Mouse (Mus musculus) ES-E14 (cell line): ENCODE data around the gene Crhr1.

Experiments used
- CHD2 ChIP-seq: IDR thresholded peaks from 2 replicates; pipeline ENCODE4 v1.6.1; 2014; ENCODE audit warnings: mild to moderate bottlenecking, low read depth, low read length, inconsistent platforms
- HCFC1 ChIP-seq: IDR thresholded peaks from 2 replicates; pipeline ENCODE4 v1.6.1; 2012; ENCODE audit warnings: low read length, inconsistent platforms, borderline replicate concordance; ENCODE audit not compliant: insufficient read depth
- MAFK ChIP-seq: IDR thresholded peaks from 2 replicates; pipeline ENCODE4 v1.6.1; 2014; ENCODE audit warnings: mild to moderate bottlenecking, low read depth, low read length, inconsistent platforms; ENCODE audit not compliant: insufficient read depth
- ZC3H11A ChIP-seq: IDR thresholded peaks from 2 replicates; pipeline ENCODE4 v1.6.1; 2012; ENCODE audit warnings: low read depth, mild to moderate bottlenecking, inconsistent platforms, low read length, borderline replicate concordance
- ZNF384 ChIP-seq: IDR thresholded peaks from 2 replicates; pipeline ENCODE4 v1.6.1; 2012; ENCODE audit warnings: low read depth, low read length, inconsistent platforms

GRCm38 (mm10) chr11:104223301-104223700, 90.6 kb downstream of the Crhr1 start:
- no peak for TF ChIP-seq CHD2
- TF ChIP-seq ZC3H11A: no peak
- no peak for TF ChIP-seq MAFK
- no peak for TF ChIP-seq ZNF384
- TF ChIP-seq HCFC1: no peak
